Mouse (Mus musculus) olfactory bulb, adult 2 months (tissue): ENCODE data around the gene Daam2. TPM values are rescaled to one million over a fixed set of nuclear protein-coding genes. Genes with fewer than 3 reads are reported as not detected.
A peak's percentile ranks its signal among the peaks of the same experiment; 100 is the strongest.

Source experiments
- H3K27ac ChIP-seq: fragments of 200-500 bp; 2 replicates; pipeline ENCODE4 v1.5.1; 2012; ENCODE audit warnings: low read depth, low read length; ENCODE audit not compliant: insufficient read depth
- H3K4me1 ChIP-seq: fragments of 200-500 bp; 2 replicates; pipeline ENCODE4 v1.6.1; 2012; ENCODE audit warnings: low read length; ENCODE audit not compliant: control insufficient read depth, insufficient read depth
- H3K4me3 ChIP-seq: fragments of 200-500 bp; 2 replicates; pipeline ENCODE4 v1.5.1; 2012; ENCODE audit warnings: mild to moderate bottlenecking, low read depth, low read length, moderate library complexity; ENCODE audit not compliant: insufficient read depth
- CTCF ChIP-seq: fragments of 200-500 bp; IDR thresholded peaks from 2 replicates; pipeline ENCODE4 v1.5.1; 2012; ENCODE audit warnings: low read depth, mild to moderate bottlenecking, low read length, moderate library complexity; ENCODE audit not compliant: insufficient read depth
- POLR2A ChIP-seq: fragments of 200-500 bp; IDR thresholded peaks from 2 replicates; pipeline ENCODE4 v1.6.1; 2012; ENCODE audit warnings: mild to moderate bottlenecking, low read depth, low read length, moderate library complexity; ENCODE audit not compliant: insufficient read depth
- WGBS: fragments of 180-500 bp; shearing (Covaris S2); methylation state at CpG from one replicate; pipeline ENCODE4 v1.1.7; 2018; 5-methylcytosine and 5-hydroxymethylcytosine counted together
- polyA plus RNA-seq: library from polyadenylated mRNA; stranded (reverse); fragments of >200 nt; gene quantifications from 2 replicates; pipeline ENCODE4 v1.2.4, GENCODE M21; 2012; ENCODE audit warnings: low replicate concordance; ENCODE audit not compliant: missing spikeins, insufficient read depth, insufficient read length

Daam2 gene
- polyA plus RNA-seq, 1 experiment: not detected

DNA sequence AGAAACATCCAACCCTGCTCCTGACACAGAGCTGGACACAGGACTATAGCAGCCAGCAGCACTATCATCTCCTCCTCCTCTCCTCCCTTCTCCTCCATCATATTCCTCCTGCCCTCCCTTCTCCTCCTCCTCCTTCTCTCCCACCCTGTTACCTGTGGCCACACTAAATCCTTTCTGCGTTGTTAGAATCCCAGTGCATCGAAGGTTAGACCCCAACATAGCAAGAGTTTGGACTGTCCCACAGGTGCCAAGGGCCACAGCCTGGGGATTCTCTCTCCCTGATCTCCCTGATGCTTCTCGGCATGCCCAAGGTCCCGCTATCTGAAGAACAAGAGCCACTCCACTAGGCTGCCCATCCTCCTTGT is 745 bp downstream of the Daam2 start:
- H3K27ac ChIP-seq: 0 out of 2 replicates have a peak overlapping the region, but pooled peaks have one; percentile 34
- H3K4me1 ChIP-seq: peaks cover 18% of the 10 kb centered on the region
- no peak for TF ChIP-seq POLR2A
- TF ChIP-seq CTCF: no peak
- peak overlapping the region; percentile 54 for H3K4me3 ChIP-seq
- 13% methylated on average over 4 of the region's 4 CpGs for WGBS

DNA sequence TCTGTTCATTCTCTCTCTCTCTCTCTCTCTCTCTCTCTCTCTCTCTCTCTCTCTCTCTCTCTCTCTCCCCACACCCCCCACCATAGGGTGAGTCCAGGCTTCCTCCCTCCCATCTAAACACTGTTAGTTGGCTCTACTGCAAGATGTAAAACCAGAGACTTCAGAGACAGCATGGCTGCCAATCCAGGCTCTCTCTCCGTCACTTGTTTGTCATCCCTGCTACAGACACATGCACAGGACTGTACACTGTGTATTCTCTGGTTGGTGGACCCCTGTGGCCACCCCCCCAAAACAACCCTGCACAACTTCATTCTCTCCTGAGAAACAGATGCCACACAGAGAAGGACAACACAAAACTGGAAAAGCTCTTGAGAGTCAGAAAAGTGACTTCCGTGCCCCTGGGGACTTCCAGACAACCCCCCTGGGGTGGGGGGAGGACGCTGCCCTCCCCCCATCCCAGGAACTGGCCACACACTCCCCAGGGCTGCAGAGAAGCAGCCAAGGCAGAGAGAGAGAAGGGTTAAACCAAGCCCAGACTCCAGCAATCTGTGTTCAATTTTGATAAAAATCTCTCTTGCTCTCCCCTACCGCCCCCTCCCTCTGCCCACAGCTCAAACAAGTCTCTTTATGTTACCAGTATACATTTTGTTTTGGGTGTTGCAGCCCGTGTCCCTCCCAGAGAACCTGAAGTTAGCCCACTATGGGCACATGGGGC is 1.3 kb downstream of the Daam2 start:
- H3K4me3 ChIP-seq: peak overlapping the region; percentile 54
- WGBS: 21% methylated on average over 5 of the region's 5 CpGs
- peaks cover 18% of the 10 kb centered on the region for H3K4me1 ChIP-seq
- 0 out of 2 replicates have a peak overlapping the region, but pooled peaks have one; percentile 21 for H3K27ac ChIP-seq
- TF ChIP-seq POLR2A: no peak
- TF ChIP-seq CTCF: no peak

DNA sequence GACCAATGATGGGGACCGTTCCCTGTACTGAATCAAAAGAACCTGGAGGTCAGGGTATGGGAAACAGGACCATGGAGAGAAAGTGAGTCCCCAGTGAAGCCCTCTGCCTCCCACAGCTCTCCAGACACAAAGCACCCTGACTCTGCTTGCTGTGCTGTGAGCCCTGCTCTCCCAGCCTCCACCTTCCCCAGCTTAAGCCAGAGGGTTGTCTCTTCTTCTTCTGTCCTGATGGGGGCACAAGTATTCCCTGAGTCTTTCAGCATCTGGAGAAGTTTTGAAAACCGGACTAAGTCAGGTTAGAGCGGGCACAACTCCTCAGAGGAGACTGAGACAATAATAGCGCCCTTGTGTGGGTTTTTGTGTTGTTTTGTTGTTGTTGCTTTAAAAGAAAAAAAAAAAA is 2.2 kb downstream of the Daam2 start:
- TF ChIP-seq CTCF: no peak
- TF ChIP-seq POLR2A: no peak
- no peak overlapping the region for H3K27ac ChIP-seq
- H3K4me1 ChIP-seq: peaks cover 18% of the 10 kb centered on the region
- H3K4me3 ChIP-seq: no peak overlapping the region
- WGBS: 44% methylated on average over 4 of the region's 4 CpGs

DNA sequence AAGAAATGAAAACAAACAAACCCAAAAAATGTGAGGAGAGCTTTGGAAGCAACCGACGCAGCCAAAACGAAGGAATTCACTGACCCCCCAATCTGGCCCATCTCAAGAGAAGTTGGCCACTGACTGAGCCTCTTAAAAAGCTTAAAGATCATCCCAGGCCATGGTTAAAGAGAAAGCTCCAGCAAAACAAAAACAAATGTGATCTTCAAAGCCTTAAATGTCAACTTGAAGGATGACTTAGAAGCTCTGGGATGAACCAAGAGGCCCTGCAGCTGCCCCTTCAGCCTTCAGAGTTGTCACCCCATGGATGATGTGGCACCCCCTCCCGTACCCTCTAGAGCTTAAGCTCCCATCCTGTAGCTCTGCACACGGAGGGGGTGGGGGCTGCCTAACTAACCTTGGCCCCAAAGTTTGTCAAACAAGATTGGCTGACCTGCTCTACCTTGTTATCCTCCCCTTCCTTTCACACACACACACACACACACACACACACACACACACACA is 4.3 kb downstream of the Daam2 start:
- Histone ChIP-seq H3K4me3 (no peak overlapping the region), H3K4me1 (peaks cover 18% of the 10 kb centered on the region), H3K27ac (no peak overlapping the region)
- 63% methylated on average over 5 of the region's 5 CpGs for WGBS
- no peak for TF ChIP-seq CTCF
- TF ChIP-seq POLR2A: no peak

DNA sequence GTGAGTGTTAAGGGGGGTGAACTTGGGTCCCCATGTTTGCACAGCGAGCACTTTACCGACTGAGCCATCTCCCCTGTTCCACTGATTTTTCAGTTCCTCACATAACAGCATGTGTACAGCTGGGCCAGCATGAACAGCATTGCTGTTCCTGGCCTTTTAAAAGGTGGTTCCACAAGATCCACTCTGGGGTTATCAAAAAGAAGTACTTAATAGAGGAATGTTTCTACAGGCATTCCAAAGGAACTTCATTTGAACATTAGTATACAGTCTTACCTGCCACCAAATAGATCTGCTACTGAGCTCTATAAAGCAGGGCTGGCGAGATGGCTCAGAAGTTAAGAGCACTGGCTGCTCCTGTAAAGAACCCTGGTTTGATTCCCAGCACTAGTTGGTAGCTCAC is 8.0 kb downstream of the Daam2 start:
- H3K27ac ChIP-seq: no peak overlapping the region
- H3K4me3 ChIP-seq: no peak overlapping the region
- no peak for TF ChIP-seq CTCF
- no peak for TF ChIP-seq POLR2A
- WGBS: 90% methylated on average over 3 of the region's 3 CpGs
- no peaks in the 10 kb centered on the region for H3K4me1 ChIP-seq

DNA sequence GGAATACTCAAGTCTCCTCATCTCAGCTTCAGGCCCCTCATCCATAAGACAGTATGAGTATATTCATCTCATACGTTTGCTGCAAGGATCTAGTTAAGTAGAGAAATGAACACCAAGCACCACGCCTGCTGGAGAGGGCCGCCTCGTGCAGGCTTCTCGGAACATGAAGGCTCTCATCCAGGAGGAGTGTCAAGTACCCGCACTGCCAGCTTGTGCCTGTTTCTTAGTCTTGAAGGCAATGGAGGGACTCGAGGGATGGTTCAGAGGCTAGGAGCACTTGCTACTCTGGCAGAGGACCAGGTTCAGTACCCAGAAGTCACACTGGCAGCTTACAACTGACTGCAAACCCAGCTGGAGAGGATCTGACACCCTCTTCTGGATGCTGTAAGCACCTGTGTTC is 12.2 kb downstream of the Daam2 start:
- H3K4me1 ChIP-seq: no peaks in the 10 kb centered on the region
- 72% methylated on average over 7 of the region's 7 CpGs for WGBS
- H3K27ac ChIP-seq: no peak overlapping the region
- H3K4me3 ChIP-seq: no peak overlapping the region
- TF ChIP-seq CTCF (no peak), POLR2A (no peak)

DNA sequence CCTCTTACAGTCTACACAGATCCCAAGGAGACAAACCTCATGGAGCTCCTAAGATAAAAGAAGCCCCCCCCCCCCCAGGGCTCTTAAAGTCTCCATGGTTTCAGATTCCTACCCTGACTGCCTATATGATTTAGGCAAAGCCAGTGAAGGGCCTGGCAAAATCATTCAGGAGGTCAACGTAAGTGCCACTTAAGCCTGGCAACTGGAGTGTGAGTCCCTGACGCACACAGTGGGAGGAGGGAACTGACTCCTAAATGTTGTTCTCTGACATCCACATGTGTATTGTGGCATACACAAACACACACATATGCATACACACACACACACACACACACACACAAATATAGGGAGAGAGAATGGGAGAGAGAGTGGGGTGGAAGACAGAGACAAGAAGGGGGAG is 12.7 kb downstream of the Daam2 start:
- WGBS: 93% methylated on average over 2 of the region's 2 CpGs
- TF ChIP-seq CTCF (no peak), POLR2A (no peak)
- no peak overlapping the region for H3K4me3 ChIP-seq
- H3K27ac ChIP-seq: no peak overlapping the region
- no peaks in the 10 kb centered on the region for H3K4me1 ChIP-seq

DNA sequence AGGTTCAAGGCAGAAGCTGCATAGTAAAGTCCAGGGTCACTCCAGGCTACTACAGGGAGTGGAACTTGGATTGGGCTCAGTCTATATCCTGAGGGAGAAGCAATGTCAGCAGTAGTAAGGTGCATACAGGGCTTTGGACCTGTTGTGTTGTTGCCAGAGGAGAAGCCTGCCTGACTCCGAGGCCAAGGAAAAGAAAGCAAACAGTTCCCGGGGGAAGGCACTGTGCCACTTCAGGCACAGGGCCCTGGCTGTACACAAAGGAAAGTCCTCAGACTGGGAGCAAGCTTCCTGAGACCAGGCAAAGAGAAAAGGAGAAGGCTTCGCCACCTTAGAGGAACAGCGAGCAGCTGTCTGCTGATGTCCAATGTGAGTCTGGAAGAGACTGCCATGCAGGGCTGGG is 18.1 kb downstream of the Daam2 start:
- 61% methylated on average over 4 of the region's 4 CpGs for WGBS
- no peak overlapping the region for H3K27ac ChIP-seq

DNA sequence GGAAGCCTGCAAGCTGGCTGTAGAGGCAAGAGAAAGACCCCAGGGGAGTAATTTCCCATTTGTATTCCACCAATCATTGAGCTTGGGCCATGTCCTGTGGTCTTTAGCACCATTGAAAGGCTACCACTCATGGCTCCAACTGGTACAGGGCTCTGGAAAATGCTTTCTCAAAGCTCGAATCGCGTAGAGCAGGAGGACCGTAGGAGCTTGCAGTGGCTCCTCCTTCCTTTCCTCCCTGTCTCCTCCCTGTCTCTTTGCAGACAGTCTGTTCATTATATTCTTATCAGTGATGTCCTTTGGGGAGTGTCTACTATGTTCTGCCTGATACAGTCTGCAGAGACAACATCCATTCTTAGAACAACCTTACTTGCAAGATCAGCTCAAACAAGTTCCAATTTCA is 18.7 kb downstream of the Daam2 start:
- no peak overlapping the region for H3K4me3 ChIP-seq
- 91% methylated on average over 4 of the region's 4 CpGs for WGBS
- TF ChIP-seq CTCF (no peak), POLR2A (no peak)
- H3K27ac ChIP-seq: no peak overlapping the region
- H3K4me1 ChIP-seq: no peaks in the 10 kb centered on the region

More for the DNA sequence above, 18.1 kb downstream of the Daam2 start:
- no peak for TF ChIP-seq CTCF
- no peak for TF ChIP-seq POLR2A
- H3K4me3 ChIP-seq: no peak overlapping the region
- H3K4me1 ChIP-seq: no peaks in the 10 kb centered on the region
